Mouse (Mus musculus) urinary bladder, postnatal 25 days (tissue): Measurements from ENCODE around the gene Stk33.
A peak's percentile ranks its signal among the peaks of the same experiment; 100 is the strongest.

Source experiments
- DNase-seq: peaks from one replicate; pipeline ENCODE4 v3.0.0; 2022; ENCODE audit warnings: low spot score

Stk33 gene

DNA sequence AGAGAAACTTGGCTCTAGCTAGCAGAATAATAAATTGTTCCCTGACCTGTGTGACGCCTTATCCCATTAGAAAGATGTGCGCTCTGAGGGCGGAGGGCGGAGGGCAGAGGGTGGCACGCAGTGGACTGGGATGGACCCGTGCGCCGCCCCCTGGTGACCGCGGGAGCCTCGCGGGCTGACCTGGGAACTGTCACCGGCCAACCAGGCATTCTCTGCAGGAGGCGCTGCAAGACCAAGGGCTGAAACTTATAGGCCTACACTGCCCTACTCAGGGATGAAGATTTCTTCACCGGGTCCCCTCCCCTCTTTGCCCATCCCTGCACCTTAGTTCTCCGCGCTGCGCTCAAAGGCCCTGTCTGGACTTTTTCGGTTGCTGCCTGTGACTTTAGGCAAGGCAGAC, 197.6 kb downstream of the Stk33 start:
- DNase-seq = no peak

DNA sequence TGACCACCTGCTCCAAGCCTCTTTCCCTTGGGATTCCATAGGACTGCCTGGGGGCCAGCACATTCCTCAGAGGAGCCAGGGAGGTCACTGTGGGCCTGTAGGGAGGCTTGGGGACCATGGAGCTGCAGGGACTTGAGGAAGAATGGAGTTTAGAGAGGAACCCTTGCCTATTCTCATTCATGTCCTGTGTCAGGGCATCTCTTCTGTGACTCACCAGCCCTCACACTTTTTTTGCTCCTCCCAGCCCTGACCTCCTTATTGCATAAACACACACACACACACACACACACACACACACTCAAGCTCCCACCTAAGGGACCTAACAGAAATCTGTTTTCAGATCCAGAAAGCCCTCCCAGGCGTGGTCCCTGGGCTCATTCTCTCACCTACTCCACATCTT, 199.5 kb downstream of the Stk33 start:
- no peak for DNase-seq

DNA sequence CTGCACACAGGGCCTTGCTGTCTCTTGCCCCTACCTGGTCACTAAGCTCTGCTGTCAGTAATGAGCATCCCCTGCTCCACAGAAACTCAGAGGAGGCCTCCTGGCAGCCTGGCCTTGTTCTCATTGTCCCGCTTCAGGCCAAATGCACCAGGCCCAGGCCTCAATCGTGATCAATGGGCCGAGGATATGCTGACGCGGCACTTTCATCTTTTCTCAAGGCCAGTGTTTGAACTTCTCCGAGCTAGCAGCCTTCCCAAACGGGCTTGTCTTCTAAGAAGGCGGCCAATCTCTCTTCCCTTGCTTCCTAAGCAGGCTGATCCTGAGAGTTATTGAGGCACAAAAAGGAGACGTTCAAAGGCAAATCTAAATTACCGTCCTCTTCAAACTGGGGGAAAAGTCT, 200.2 kb downstream of the Stk33 start:
- no peak for DNase-seq

DNA sequence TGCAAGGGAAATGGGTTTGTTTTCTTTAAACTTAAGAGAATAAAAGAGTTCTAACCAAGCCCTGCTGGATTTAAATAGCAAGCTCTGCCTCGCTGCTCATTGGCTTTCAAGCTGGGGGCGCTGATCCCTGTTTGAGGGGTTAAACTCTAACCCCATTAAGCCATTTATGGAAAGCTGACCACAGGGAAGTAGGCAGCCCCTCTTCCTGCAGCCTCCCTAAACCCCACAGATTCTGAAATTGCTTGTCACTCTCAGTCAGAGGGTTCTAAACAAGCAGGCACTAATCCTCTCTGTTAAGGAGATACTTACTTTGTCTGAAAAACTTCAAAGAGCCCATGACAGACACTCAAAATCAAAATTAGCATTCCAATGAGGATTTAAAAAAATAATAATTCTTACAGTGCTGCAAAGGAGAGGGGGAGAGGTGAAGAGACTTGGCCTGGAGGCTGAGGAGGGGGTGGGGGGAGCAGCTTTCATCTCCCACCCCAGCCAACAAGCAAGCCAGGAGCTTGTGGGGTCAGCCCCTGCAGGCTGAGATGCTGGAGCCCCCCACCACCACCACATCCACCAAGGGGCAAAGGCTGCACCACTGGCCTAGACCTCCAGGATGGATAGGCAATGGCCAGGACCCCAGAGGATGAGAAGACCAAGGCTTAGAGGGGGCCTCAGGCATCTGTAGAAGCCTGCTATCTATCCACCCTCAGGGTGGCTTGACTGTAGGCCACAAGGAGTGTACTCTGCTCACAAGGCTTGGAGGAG, 203.8 kb downstream of the Stk33 start:
- DNase-seq = no peak

GRCm38 (mm10) chr7:109234476-109234875, 204.4 kb downstream of the Stk33 start:
- no peak for DNase-seq

- DNase-seq = no peak
These were observed 207.0 kb downstream of the Stk33 start for GRCm38 (mm10) chr7:109231881-109232321.

- no peak for DNase-seq
These were observed 207.6 kb downstream of the Stk33 start for GRCm38 (mm10) chr7:109231307-109231706.

GRCm38 (mm10) chr7:109230806-109231205, 208.1 kb downstream of the Stk33 start:
- peak; percentile 67 for DNase-seq
